Mouse (Mus musculus): ENCODE measurements around the gene Add2. TPM values are rescaled to one million over a fixed set of nuclear protein-coding genes. Genes with fewer than 3 reads are reported as not detected.

The Add2 gene
- polyA plus RNA-seq, 1 experiment from 2014 or later: 28.1 TPM

DNA sequence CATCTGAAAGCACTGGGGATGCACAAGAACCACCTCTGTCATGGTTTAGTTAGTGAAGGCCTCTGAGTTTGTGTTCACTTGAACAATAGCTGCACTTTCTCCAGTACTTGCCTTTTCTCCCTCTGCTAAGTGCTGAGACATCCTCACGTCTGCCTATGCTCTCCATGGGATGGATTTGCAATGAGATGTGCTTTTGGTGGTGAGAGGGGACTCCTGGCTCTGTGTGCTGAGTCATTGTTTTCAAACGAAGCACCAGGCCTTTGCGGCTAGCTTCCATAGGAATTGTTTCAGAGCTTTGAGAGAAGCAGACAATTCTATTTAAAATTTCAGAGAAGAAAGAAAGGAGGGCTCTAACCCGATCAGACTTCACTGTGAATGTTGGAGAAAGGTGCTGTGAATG is 76.2 kb downstream of the Add2 start:
- WGBS (ENCODE audit: insufficient replicate concordance): 66% methylated on average over 4 of the region's 4 CpGs
- no peaks in the 10 kb centered on the region for H3K27me3 ChIP-seq (ENCODE audit: insufficient read depth, low read length)
- H3K27ac ChIP-seq (ENCODE audit: low read depth): no peak overlapping the region
- H3K4me3 ChIP-seq (ENCODE audit: low read depth, low read length): no peak overlapping the region
- H3K9me3 ChIP-seq (ENCODE audit: low read length): no peaks in the 10 kb centered on the region
- no peak overlapping the region for H3K9ac ChIP-seq (replicated peaks)
- ATAC-seq: no peak
- H3K36me3 ChIP-seq (replicated peaks; ENCODE audit: insufficient read depth, low read length): peaks cover 49% of the 10 kb centered on the region
- H3K4me1 ChIP-seq (ENCODE audit: insufficient read depth): no peaks in the 10 kb centered on the region
- DNase-seq: no peak
- TF ChIP-seq CTCF (IDR thresholded peaks at IDR 0.05; ENCODE audit: low read depth) (no peak), EP300 (IDR thresholded peaks at IDR 0.05; ENCODE audit: low read depth) (no peak)
- H3K4me2 ChIP-seq (ENCODE audit: low read depth, low read length): no peak overlapping the region

DNA sequence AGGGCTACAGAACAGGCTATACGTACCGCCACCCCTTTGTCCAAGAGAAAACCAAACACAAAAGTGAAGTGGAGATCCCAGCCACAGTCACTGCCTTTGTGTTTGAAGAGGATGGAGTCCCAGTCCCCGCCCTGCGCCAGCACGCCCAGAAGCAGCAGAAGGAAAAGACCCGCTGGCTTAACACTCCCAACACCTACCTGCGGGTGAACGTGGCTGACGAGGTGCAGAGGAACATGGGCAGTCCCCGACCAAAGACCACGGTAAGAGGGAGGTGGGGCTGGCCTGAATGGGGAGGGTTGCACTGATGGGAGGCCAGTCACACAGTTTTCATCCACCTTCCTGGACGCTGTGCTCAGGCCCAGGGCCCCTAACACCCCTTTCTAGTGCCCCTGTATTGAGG is 77.6 kb downstream of the Add2 start:
- no peaks in the 10 kb centered on the region for H3K9me3 ChIP-seq (ENCODE audit: low read length)
- H3K36me3 ChIP-seq (replicated peaks; ENCODE audit: insufficient read depth, low read length): peaks cover 57% of the 10 kb centered on the region
- no peak overlapping the region for H3K27ac ChIP-seq (ENCODE audit: low read depth)
- no peak overlapping the region for H3K4me2 ChIP-seq (ENCODE audit: low read depth, low read length)
- no peak for DNase-seq
- TF ChIP-seq CTCF (IDR thresholded peaks at IDR 0.05; ENCODE audit: low read depth) (no peak), EP300 (IDR thresholded peaks at IDR 0.05; ENCODE audit: low read depth) (no peak)
- H3K9ac ChIP-seq (replicated peaks): no peak overlapping the region
- H3K4me1 ChIP-seq (ENCODE audit: insufficient read depth): no peaks in the 10 kb centered on the region
- H3K27me3 ChIP-seq (ENCODE audit: insufficient read depth, low read length): no peaks in the 10 kb centered on the region
- ATAC-seq: no peak
- WGBS (ENCODE audit: insufficient replicate concordance): 85% methylated on average over 12 of the region's 12 CpGs
- H3K4me3 ChIP-seq (ENCODE audit: low read depth, low read length): no peak overlapping the region

DNA sequence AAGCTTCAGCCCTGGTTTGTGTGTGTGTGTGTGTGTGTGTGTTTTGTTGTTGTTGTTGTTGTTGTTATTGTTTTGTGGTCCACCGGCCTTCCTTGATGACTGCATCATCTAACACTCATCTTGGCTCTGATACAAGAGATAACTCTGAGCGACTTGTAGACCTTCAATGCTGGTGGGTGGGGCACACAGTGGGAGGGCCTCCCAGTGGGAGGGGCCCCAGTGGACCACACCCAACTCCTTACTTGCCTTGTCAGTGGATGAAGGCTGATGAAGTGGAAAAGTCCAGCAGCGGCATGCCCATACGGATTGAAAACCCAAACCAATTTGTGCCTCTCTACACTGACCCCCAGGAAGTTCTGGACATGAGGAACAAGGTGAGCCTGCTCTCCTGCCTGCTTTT is 78.6 kb downstream of the Add2 start:
- ATAC-seq: no peak
- Histone ChIP-seq H3K27ac (ENCODE audit: low read depth) (no peak overlapping the region), H3K27me3 (ENCODE audit: insufficient read depth, low read length) (no peaks in the 10 kb centered on the region), H3K4me3 (ENCODE audit: low read depth, low read length) (no peak overlapping the region), H3K9ac (replicated peaks) (no peak overlapping the region), H3K4me2 (ENCODE audit: low read depth, low read length) (no peak overlapping the region), H3K9me3 (ENCODE audit: low read length) (no peaks in the 10 kb centered on the region), H3K4me1 (ENCODE audit: insufficient read depth) (no peaks in the 10 kb centered on the region), H3K36me3 (replicated peaks; ENCODE audit: insufficient read depth, low read length) (peaks cover 54% of the 10 kb centered on the region)
- peak; percentile 38 for DNase-seq
- WGBS (ENCODE audit: insufficient replicate concordance): 76% methylated on average over 4 of the region's 4 CpGs
- no peak for TF ChIP-seq EP300 (IDR thresholded peaks at IDR 0.05; ENCODE audit: low read depth)

DNA sequence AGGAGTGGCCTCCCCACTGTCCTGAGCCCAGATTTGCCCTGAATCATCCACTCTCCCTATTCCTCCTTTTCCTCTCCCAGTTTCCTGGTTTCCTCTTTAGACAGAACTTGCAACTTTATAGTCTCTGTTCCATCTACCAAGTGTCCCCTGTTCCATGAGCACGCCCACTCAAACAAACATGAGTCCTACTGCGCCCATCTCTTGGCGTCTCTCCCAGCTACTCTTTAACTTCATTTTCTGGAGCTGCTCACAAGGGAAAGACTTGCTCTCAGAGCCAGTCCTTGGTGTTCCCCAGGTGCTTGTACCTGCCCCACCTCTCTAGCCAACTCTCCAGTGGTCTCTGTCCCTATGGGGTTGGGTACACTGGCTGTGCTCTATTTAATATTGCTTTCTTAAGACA is 87.4 kb downstream of the Add2 start:
- Histone ChIP-seq H3K4me2 (ENCODE audit: low read depth, low read length) (no peak overlapping the region), H3K27me3 (ENCODE audit: insufficient read depth, low read length) (no peaks in the 10 kb centered on the region), H3K9me3 (ENCODE audit: low read length) (no peaks in the 10 kb centered on the region), H3K4me1 (ENCODE audit: insufficient read depth) (no peaks in the 10 kb centered on the region), H3K27ac (ENCODE audit: low read depth) (no peak overlapping the region), H3K4me3 (ENCODE audit: low read depth, low read length) (no peak overlapping the region), H3K9ac (replicated peaks) (no peak overlapping the region), H3K36me3 (replicated peaks; ENCODE audit: insufficient read depth, low read length) (peaks cover 43% of the 10 kb centered on the region)
- WGBS (ENCODE audit: insufficient replicate concordance): 82% methylated on average over 3 of the region's 3 CpGs
- ATAC-seq (no peak), DNase-seq (no peak)
- TF ChIP-seq EP300 (IDR thresholded peaks at IDR 0.05; ENCODE audit: low read depth): no peak
- no peak for TF ChIP-seq CTCF (IDR thresholded peaks at IDR 0.05; ENCODE audit: low read depth)

DNA sequence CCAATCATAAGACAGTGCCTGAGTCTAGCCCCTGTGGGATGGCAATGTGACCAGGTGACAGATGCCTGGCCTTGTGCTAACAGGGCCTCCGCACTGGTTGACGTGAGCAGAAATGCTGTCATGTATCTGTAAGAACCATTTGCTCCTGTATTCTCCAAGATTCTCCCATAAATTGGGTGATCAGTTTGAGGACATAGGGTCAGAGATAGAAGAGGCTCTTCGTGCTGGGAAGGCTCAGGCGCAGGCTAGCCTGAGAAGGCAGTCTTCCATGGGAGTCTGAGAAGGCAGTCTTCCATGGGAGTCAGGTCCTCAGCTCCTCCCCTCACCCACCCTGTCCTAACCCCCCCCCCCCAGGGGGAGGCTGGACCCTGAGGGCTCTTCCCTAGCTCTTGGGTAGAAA is 94.6 kb downstream of the Add2 start:
- Histone ChIP-seq H3K4me2 (ENCODE audit: low read depth, low read length) (no peak overlapping the region), H3K9ac (replicated peaks) (no peak overlapping the region), H3K27ac (ENCODE audit: low read depth) (no peak overlapping the region), H3K9me3 (ENCODE audit: low read length) (no peaks in the 10 kb centered on the region), H3K4me3 (ENCODE audit: low read depth, low read length) (no peak overlapping the region), H3K4me1 (ENCODE audit: insufficient read depth) (no peaks in the 10 kb centered on the region; the same call in 1 of the 2 replicates), H3K27me3 (ENCODE audit: insufficient read depth, low read length) (no peaks in the 10 kb centered on the region), H3K36me3 (replicated peaks; ENCODE audit: insufficient read depth, low read length) (peaks cover 8% of the 10 kb centered on the region)
- WGBS (ENCODE audit: insufficient replicate concordance): 90% methylated on average over 4 of the region's 4 CpGs
- DNase-seq: no peak
- no peak for TF ChIP-seq CTCF (IDR thresholded peaks at IDR 0.05; ENCODE audit: low read depth)
- no peak for TF ChIP-seq EP300 (IDR thresholded peaks at IDR 0.05; ENCODE audit: low read depth)
- no peak for ATAC-seq

DNA sequence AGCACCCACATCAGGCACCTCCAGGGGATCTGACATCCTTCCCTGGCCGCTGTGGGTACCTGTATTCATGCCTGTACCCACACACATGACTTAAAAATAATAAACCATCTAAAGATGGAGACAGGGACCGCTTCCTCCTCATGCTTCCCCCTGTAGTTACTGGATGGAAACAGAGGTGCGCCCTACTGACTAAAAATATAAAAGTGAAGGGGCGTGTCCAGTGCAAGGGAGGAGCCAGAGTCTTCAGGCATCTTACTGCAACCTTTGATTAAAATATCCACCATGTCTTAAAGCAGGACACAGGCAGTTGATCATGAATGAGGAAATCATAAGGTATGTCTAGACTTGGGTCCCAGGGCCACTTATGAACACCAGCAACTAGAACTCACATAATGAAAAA is 97.3 kb downstream of the Add2 start:
- no peak overlapping the region for H3K4me3 ChIP-seq (ENCODE audit: low read depth, low read length)
- WGBS (ENCODE audit: insufficient replicate concordance): 65% methylated on average over 4 of the region's 4 CpGs
- DNase-seq (no peak), ATAC-seq (no peak)
- TF ChIP-seq EP300 (IDR thresholded peaks at IDR 0.05; ENCODE audit: low read depth) (no peak), CTCF (IDR thresholded peaks at IDR 0.05; ENCODE audit: low read depth) (no peak)
- H3K36me3 ChIP-seq (replicated peaks; ENCODE audit: insufficient read depth, low read length): no peaks in the 10 kb centered on the region
- peaks cover 21% of the 10 kb centered on the region for H3K4me1 ChIP-seq (ENCODE audit: insufficient read depth)
- no peak overlapping the region for H3K27ac ChIP-seq (ENCODE audit: low read depth)
- no peaks in the 10 kb centered on the region for H3K27me3 ChIP-seq (ENCODE audit: insufficient read depth, low read length)
- no peak overlapping the region for H3K9ac ChIP-seq (replicated peaks)
- no peaks in the 10 kb centered on the region for H3K9me3 ChIP-seq (ENCODE audit: low read length)
- no peak overlapping the region for H3K4me2 ChIP-seq (ENCODE audit: low read depth, low read length)

DNA sequence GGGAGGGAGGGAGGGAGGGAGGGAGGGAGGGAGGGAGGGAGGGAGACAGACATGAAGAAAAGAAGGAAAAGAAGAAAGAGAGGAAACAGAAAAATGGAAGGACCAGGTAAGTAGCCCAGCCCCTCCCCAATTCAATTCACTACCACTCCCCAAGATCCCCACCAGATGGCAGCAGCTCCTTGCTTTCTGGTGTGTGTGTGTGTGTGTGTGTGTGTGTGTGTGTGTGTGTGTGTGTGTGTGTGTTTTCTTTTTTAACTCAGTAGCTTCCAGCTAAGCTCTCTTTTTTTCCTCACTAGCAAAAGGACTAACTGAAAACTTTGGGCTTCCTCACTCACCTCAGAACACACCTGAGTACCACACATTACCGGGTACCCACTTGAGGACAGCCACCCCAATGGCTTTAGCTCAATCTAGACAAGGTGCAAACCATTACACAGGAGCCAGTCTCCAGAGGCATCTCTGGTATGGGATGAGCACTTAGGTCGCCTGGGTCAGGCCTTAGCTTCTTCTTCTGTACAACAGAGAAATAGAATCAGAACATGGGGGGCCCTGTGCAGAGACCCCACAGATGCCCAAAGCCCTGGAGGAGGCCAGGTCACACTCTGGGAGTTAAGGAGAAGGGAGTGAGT is 98.6 kb downstream of the Add2 start:
- ATAC-seq (no peak), DNase-seq (peak; percentile 68)
- no peak overlapping the region for H3K4me3 ChIP-seq (ENCODE audit: low read depth, low read length)
- 56% methylated on average over 2 of the region's 2 CpGs for WGBS (ENCODE audit: insufficient replicate concordance)
- H3K36me3 ChIP-seq (replicated peaks; ENCODE audit: insufficient read depth, low read length): no peaks in the 10 kb centered on the region
- no peaks in the 10 kb centered on the region for H3K27me3 ChIP-seq (ENCODE audit: insufficient read depth, low read length)
- no peak overlapping the region for H3K27ac ChIP-seq (ENCODE audit: low read depth)
- no peak overlapping the region for H3K4me2 ChIP-seq (ENCODE audit: low read depth, low read length)
- 0 out of 2 replicates have a peak overlapping the region, but pooled peaks have one; percentile 11 for H3K9ac ChIP-seq (replicated peaks)
- no peaks in the 10 kb centered on the region for H3K9me3 ChIP-seq (ENCODE audit: low read length)
- H3K4me1 ChIP-seq (ENCODE audit: insufficient read depth): peaks cover 21% of the 10 kb centered on the region
- TF ChIP-seq CTCF (IDR thresholded peaks at IDR 0.05; ENCODE audit: low read depth) (peak; percentile 84), EP300 (IDR thresholded peaks at IDR 0.05; ENCODE audit: low read depth) (no peak)

Data from liver, postnatal 0 days (tissue).